Mouse (Mus musculus) adrenal gland, adult 8-10 months (tissue): ENCODE measurements around the gene Gm10378. TPM values are rescaled to one million over a fixed set of nuclear protein-coding genes. Genes with fewer than 3 reads are reported as not detected.
"Not testable (repeated sequence)": the region's sequence is repeated elsewhere in the genome, so short reads cannot be mapped to it uniquely, and the experiment has no call there.

Experiments
- DNase-seq: peaks from one replicate; pipeline ENCODE4 v3.0.0; 2022
- microRNA-seq, 2 experiments: library from miRNA; unstranded; fragments of <30 nt; microRNA quantifications; one replicate each; pipeline ENCODE4 v1.2.0; 2022
- total RNA-seq, 4 experiments: library from RNA; stranded (reverse); gene quantifications; 2 replicates each; pipeline ENCODE4 v1.2.4; 2022

Gm10378 gene
- not detected for total RNA-seq

DNA sequence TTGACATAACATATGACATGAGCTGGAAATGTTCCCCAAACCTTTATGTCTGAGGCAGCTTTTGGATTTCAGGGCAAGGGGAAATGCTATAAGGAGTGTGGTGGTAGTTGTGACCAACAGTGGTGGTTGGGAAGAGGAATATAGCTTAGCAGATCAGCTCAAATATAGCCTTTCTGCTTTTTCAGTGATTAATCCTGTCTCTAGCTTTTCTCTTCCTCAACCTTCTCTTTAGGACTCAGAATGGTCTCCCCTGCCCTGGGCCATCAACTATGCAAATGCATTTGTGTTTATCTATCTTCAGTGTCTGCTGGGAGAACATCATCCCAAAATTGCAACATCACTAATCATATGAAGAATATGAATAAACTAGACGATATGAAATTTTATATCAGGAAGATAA lies at the start of gene Gm10378:
Gene Gm10378, plus strand, starts transcription at position 301 of the 400 bp plus-strand sequence.
- not testable (repeated sequence) for DNase-seq

- not testable (repeated sequence) for DNase-seq
Measured at GRCm38 (mm10) chr14:42641817-42642216, 13.9 kb upstream of the Gm10378 start, which contains the start of gene Gm3633. TSS of gene Gm3633 (minus strand) at chr14:42641917.

Small RNA genes within 50 kb of the gene (microRNA-seq; reads per million reads assigned to microRNA genes)
- gene Gm23620: 0 reads per million in 2 experiments
- 0 reads per million in 2 experiments for gene Gm25228

Other genes starting within 250 kb of the Gm10378 start
- not detected for gene Gm8005, start 216.3 kb upstream of the Gm10378 start, total RNA-seq
- not detected for gene Gm8011, start 192.1 kb upstream of the Gm10378 start, total RNA-seq
- gene Gm8020, start 153.6 kb upstream of the Gm10378 start, total RNA-seq: not detected
- gene Gm8024, start 131.7 kb upstream of the Gm10378 start, total RNA-seq: not detected
- not detected for gene Gm17124, start 56.1 kb upstream of the Gm10378 start, total RNA-seq
- gene Gm3633, start 14.0 kb upstream of the Gm10378 start, total RNA-seq: not detected
- not detected for gene Gm3015, start 112.9 kb downstream of the Gm10378 start, total RNA-seq
- not detected for gene Gm10377, start 142.0 kb downstream of the Gm10378 start, total RNA-seq
- gene Gm21977, start 197.5 kb downstream of the Gm10378 start, total RNA-seq: not detected